Mouse (Mus musculus) forebrain, embryonic 11.5 days (tissue): ENCODE measurements around the gene Adad2. TPM values are rescaled to one million over a fixed set of nuclear protein-coding genes. Genes with fewer than 3 reads are reported as not detected.

Experiments
- ATAC-seq: fragments of 200-750 bp; cut with Nextera tagmentation; replicated peaks from 2 replicates; pipeline ENCODE4 v1.8.0; 2017; ENCODE audit warnings: moderate TSS enrichment; ENCODE audit not compliant: low FRiP score
- DNase-seq: peaks from one replicate; pipeline ENCODE4 v3.0.0-alpha.2; 2017; ENCODE audit warnings: low spot score
- H3K27ac ChIP-seq: fragments of 300-500 bp; sonication (generic); 2 replicates; pipeline ENCODE4 v1.5.1; 2014; ENCODE audit warnings: low read depth, low read length
- H3K27me3 ChIP-seq: fragments of 300-500 bp; sonication (generic); 2 replicates; pipeline ENCODE4 v1.6.1; 2014; ENCODE audit warnings: mild to moderate bottlenecking, low read length, mixed read lengths; ENCODE audit not compliant: control insufficient read depth, insufficient read depth
- H3K36me3 ChIP-seq: fragments of 300-500 bp; sonication (generic); 2 replicates; pipeline ENCODE4 v1.6.1; 2014; ENCODE audit warnings: mild to moderate bottlenecking, low read length, moderate library complexity, mixed read lengths; ENCODE audit not compliant: control insufficient read depth, insufficient read depth
- H3K4me1 ChIP-seq: fragments of 300-500 bp; sonication (generic); replicated peaks from 2 replicates; pipeline ENCODE4 v1.6.1; 2014; ENCODE audit warnings: low read length, mixed read lengths; ENCODE audit not compliant: control insufficient read depth, insufficient read depth
- H3K4me2 ChIP-seq: fragments of 300-500 bp; sonication (generic); 2 replicates; pipeline ENCODE4 v1.6.1; 2014; ENCODE audit warnings: low read depth, mild to moderate bottlenecking, low read length, moderate library complexity, mixed read lengths; ENCODE audit not compliant: severe bottlenecking
- H3K4me3 ChIP-seq: fragments of 300-500 bp; sonication (generic); 2 replicates; pipeline ENCODE4 v1.5.1; 2014; ENCODE audit warnings: low read depth, low read length
- H3K9ac ChIP-seq: fragments of 300-500 bp; sonication (generic); 2 replicates; pipeline ENCODE4 v1.6.1; 2014; ENCODE audit warnings: low read length
- H3K9me3 ChIP-seq: fragments of 300-500 bp; sonication (generic); 2 replicates; pipeline ENCODE4 v1.6.1; 2016; ENCODE audit warnings: low read length, mixed read lengths; ENCODE audit not compliant: control insufficient read depth
- WGBS: fragments of 180-500 bp; shearing (Covaris S2); extraction: QIAGEN DNeasy Blood & Tissue Kit; methylation state at CpG from one replicate; pipeline ENCODE4 v1.1.7; 2014; 5-methylcytosine and 5-hydroxymethylcytosine counted together
- polyA plus RNA-seq: library from polyadenylated mRNA; unstranded; fragments of >200 nt; fragmentation: Nextera tagmentation; extraction: Ambion mirVana; gene quantifications from 2 replicates; pipeline ENCODE4 v1.2.1, GENCODE M21; 2014

Gene Adad2
- polyA plus RNA-seq, 1 experiment from 2014 or later, result not detected

- no peaks in the 10 kb centered on the region; the same call in 1 of the 2 replicates for H3K27me3 ChIP-seq
- WGBS, result 77% methylated on average over 5 of the region's 5 CpGs
- H3K4me1 ChIP-seq, result no peaks in the 10 kb centered on the region
- no peaks in the 10 kb centered on the region for H3K9me3 ChIP-seq
- DNase-seq, result no peak
- H3K9ac ChIP-seq, result no peak overlapping the region
- no peaks in the 10 kb centered on the region for H3K36me3 ChIP-seq
- no peak overlapping the region for H3K4me2 ChIP-seq
- ATAC-seq, result no peak
- H3K4me3 ChIP-seq, result no peak overlapping the region
- no peak overlapping the region for H3K27ac ChIP-seq
Observed at GRCm38 (mm10) chr8:119618887-119619286, 6.3 kb downstream of the Adad2 start.

GRCm38 (mm10) chr8:119620116-119620840 lies 7.7 kb downstream of the Adad2 start:
- WGBS, result 79% methylated on average over 6 of the region's 6 CpGs
- H3K9me3 ChIP-seq, result no peaks in the 10 kb centered on the region
- no peaks in the 10 kb centered on the region; the same call in 1 of the 2 replicates for H3K27me3 ChIP-seq
- H3K36me3 ChIP-seq, result no peaks in the 10 kb centered on the region
- no peak overlapping the region for H3K27ac ChIP-seq
- H3K4me1 ChIP-seq, result no peaks in the 10 kb centered on the region
- DNase-seq (no peak), ATAC-seq (no peak)
- H3K9ac ChIP-seq, result no peak overlapping the region
- no peak overlapping the region for H3K4me3 ChIP-seq
- H3K4me2 ChIP-seq, result no peak overlapping the region

- Histone ChIP-seq H3K36me3 (no peaks in the 10 kb centered on the region), H3K27ac (no peak overlapping the region), H3K4me2 (no peak overlapping the region), H3K9me3 (no peaks in the 10 kb centered on the region), H3K9ac (no peak overlapping the region), H3K4me3 (no peak overlapping the region), H3K27me3 (no peaks in the 10 kb centered on the region; the same call in 1 of the 2 replicates), H3K4me1 (no peaks in the 10 kb centered on the region)
- WGBS, result 88% methylated on average over 14 of the region's 14 CpGs
- ATAC-seq, result no peak
- DNase-seq, result no peak
Observed at GRCm38 (mm10) chr8:119620848-119621465, 8.4 kb downstream of the Adad2 start.

- H3K4me3 ChIP-seq, result no peak overlapping the region
- no peaks in the 10 kb centered on the region for H3K4me1 ChIP-seq
- WGBS, result 67% methylated on average over 4 of the region's 4 CpGs
- no peak for ATAC-seq
- H3K27ac ChIP-seq, result no peak overlapping the region
- DNase-seq, result no peak
- H3K36me3 ChIP-seq, result no peaks in the 10 kb centered on the region
- H3K27me3 ChIP-seq, result no peaks in the 10 kb centered on the region; the same call in 1 of the 2 replicates
- no peak overlapping the region for H3K9ac ChIP-seq
- H3K9me3 ChIP-seq, result no peaks in the 10 kb centered on the region
- H3K4me2 ChIP-seq, result no peak overlapping the region
Observed at GRCm38 (mm10) chr8:119622555-119622954, 10.0 kb downstream of the Adad2 start.

GRCm38 (mm10) chr8:119623061-119623460 lies 10.5 kb downstream of the Adad2 start:
- Histone ChIP-seq H3K4me2 (no peak overlapping the region), H3K9me3 (no peaks in the 10 kb centered on the region), H3K9ac (no peak overlapping the region), H3K27me3 (no peaks in the 10 kb centered on the region; the same call in 1 of the 2 replicates), H3K36me3 (no peaks in the 10 kb centered on the region), H3K4me1 (no peaks in the 10 kb centered on the region), H3K27ac (no peak overlapping the region), H3K4me3 (no peak overlapping the region)
- 85% methylated on average over 8 of the region's 8 CpGs for WGBS
- DNase-seq (no peak), ATAC-seq (no peak)

- Histone ChIP-seq H3K4me2 (no peak overlapping the region), H3K4me3 (no peak overlapping the region), H3K27ac (no peak overlapping the region), H3K27me3 (no peaks in the 10 kb centered on the region; the same call in 1 of the 2 replicates), H3K9ac (no peak overlapping the region), H3K36me3 (no peaks in the 10 kb centered on the region), H3K4me1 (no peaks in the 10 kb centered on the region), H3K9me3 (no peaks in the 10 kb centered on the region)
- 89% methylated on average over 1 of the region's 1 CpGs for WGBS
- ATAC-seq (no peak), DNase-seq (no peak)
Observed at GRCm38 (mm10) chr8:119623744-119624143, 11.2 kb downstream of the Adad2 start.

GRCm38 (mm10) chr8:119624916-119625315 lies 12.4 kb downstream of the Adad2 start:
- Histone ChIP-seq H3K36me3 (no peaks in the 10 kb centered on the region), H3K27me3 (no peaks in the 10 kb centered on the region; the same call in 1 of the 2 replicates), H3K4me3 (no peak overlapping the region), H3K4me2 (no peak overlapping the region), H3K9ac (no peak overlapping the region), H3K4me1 (no peaks in the 10 kb centered on the region), H3K27ac (no peak overlapping the region), H3K9me3 (no peaks in the 10 kb centered on the region)
- DNase-seq (no peak), ATAC-seq (no peak)
- WGBS, result 89% methylated on average over 7 of the region's 7 CpGs

- DNase-seq, result no peak
Observed at GRCm38 (mm10) chr8:119625788-119626187, 13.2 kb downstream of the Adad2 start.

More at GRCm38 (mm10) chr8:119625788-119626187, 13.2 kb downstream of the Adad2 start:
- Histone ChIP-seq H3K27me3 (no peaks in the 10 kb centered on the region; the same call in 1 of the 2 replicates), H3K9ac (no peak overlapping the region), H3K27ac (no peak overlapping the region), H3K36me3 (no peaks in the 10 kb centered on the region), H3K4me3 (no peak overlapping the region), H3K4me2 (no peak overlapping the region), H3K4me1 (no peaks in the 10 kb centered on the region), H3K9me3 (no peaks in the 10 kb centered on the region)
- WGBS, result 88% methylated on average over 22 of the region's 22 CpGs
- no peak for ATAC-seq
